ENCODE assay signal across 8 mouse cellular contexts in genomic region chr2:173659057-173659925, GRCm38 (mm10). TPM values are rescaled to one million over a fixed set of nuclear protein-coding genes. Genes with fewer than 3 reads are reported as not detected.
DNase-seq lines count a peak whose midpoint lies in the region; ATAC-seq and TF ChIP-seq lines count a peak whose summit lies in the region.

Gene Rab22a, plus strand, starts transcription at chr2:173659760.

- peaks cover 38% of the 10 kb centered on the region for H3K4me1 ChIP-seq in hindbrain, embryonic 10.5 days (replicated peaks)
- peaks cover 5% of the 10 kb centered on the region; the same call in 1 of the 2 replicates for H3K4me1 ChIP-seq in lung, postnatal 0 days (ENCODE audit: insufficient read depth, low read depth, low read length)

- peak within 1 kb of the TSS; percentile 97 for H3K9ac ChIP-seq in lung, postnatal 0 days (replicated peaks; ENCODE audit: low read depth)

- H3K4me3 ChIP-seq in hindbrain, embryonic 10.5 days: peak within 1 kb of the TSS; percentile 93
- H3K4me3 ChIP-seq in lung, postnatal 0 days (ENCODE audit: low read depth, low read length): peak within 1 kb of the TSS; percentile 99

- peak; percentile 98 for ATAC-seq in frontal cortex, adult (ENCODE audit: low TSS enrichment)
- peak; percentile 98 for ATAC-seq in lung, postnatal 0 days

- H3K36me3 ChIP-seq in hindbrain, embryonic 10.5 days: peaks cover 35% of the 10 kb centered on the region
- peaks cover 13% of the 10 kb centered on the region; the same call in 1 of the 2 replicates for H3K36me3 ChIP-seq in lung, postnatal 0 days (ENCODE audit: insufficient read depth, low read length)

- H3K27me3 ChIP-seq in hindbrain, embryonic 10.5 days (ENCODE audit: insufficient read depth, poor library complexity, severe bottlenecking): no peaks in the 10 kb centered on the region
- no peaks in the 10 kb centered on the region for H3K27me3 ChIP-seq in lung, postnatal 0 days (replicated peaks; ENCODE audit: insufficient read depth, low read length)

- peak within 1 kb of the TSS; percentile 96 for H3K27ac ChIP-seq in hindbrain, embryonic 10.5 days
- peak within 1 kb of the TSS; percentile 81 for H3K27ac ChIP-seq in lung, postnatal 0 days (ENCODE audit: low read length)

- TF ChIP-seq CTCF in lung, postnatal 0 days (IDR thresholded peaks at IDR 0.05): no peak

- no peaks in the 10 kb centered on the region for H3K9me3 ChIP-seq in hindbrain, embryonic 10.5 days
- no peaks in the 10 kb centered on the region for H3K9me3 ChIP-seq in lung, postnatal 0 days (ENCODE audit: low read length)

- H3K4me2 ChIP-seq in lung, postnatal 0 days (replicated peaks; ENCODE audit: low read depth, low read length): peak within 1 kb of the TSS; percentile 95

- no peak for TF ChIP-seq EP300 in lung, postnatal 0 days (IDR thresholded peaks at IDR 0.05)

- peak; percentile 96 for DNase-seq in MN1 (ENCODE audit: low spot score)
- DNase-seq in cerebellum, adult 9-10 months: peak; percentile 99
- DNase-seq in hindbrain, embryonic 10.5 days (ENCODE audit: low spot score): peak; percentile 99
- peak; percentile 98 for DNase-seq in layer of hippocampus, adult 9-11 months
- DNase-seq in lung, postnatal 0 days (ENCODE audit: low spot score): peak; percentile 98
- peak; percentile 97 for DNase-seq in ovary, postnatal 14 days (ENCODE audit: low spot score)
- peak; percentile 97 for DNase-seq in thymus, postnatal 14 days

- under 1% methylated on average over 55 of the region's 55 CpGs for WGBS in hindbrain, embryonic 10.5 days
- WGBS in lung, postnatal 0 days: under 1% methylated on average over 52 of the region's 55 CpGs

RNA-seq across cellular contexts. Expression of gene Rab22a, which starts in this region (rescaled TPM):
- polyA plus RNA-seq in hindbrain, embryonic 10.5 days (2016; fragmentation: Nextera tagmentation; extraction: Ambion mirVana): 25.9 and 31.4 TPM in 2 replicates
- polyA plus RNA-seq in lung, postnatal 0 days (2015; fragmentation: Nextera tagmentation; extraction: Ambion mirVana): 27.3 and 29.0 TPM in 2 replicates

Comparison
In these comparisons a context has a peak if more than half of its experiments do, and no peak if none do; other contexts are left out.
1. Peak in every context shown above with its lines: DNase-seq, ATAC-seq, H3K4me3 ChIP-seq and H3K27ac ChIP-seq.